Mouse (Mus musculus): ENCODE results near the gene Tns4.
A peak's percentile ranks its signal among the peaks of the same experiment; 100 is the strongest.

Tns4 gene

GRCm38 (mm10) chr11:99118420-99118819 is 29.3 kb upstream of the Tns4 start:
- DNase-seq (ENCODE audit: low spot score) = no peak

GRCm38 (mm10) chr11:99117907-99118306 is 28.8 kb upstream of the Tns4 start:
- no peak for DNase-seq (ENCODE audit: low spot score)

- no peak for DNase-seq (ENCODE audit: low spot score)
Observed at GRCm38 (mm10) chr11:99115940-99116339, 26.8 kb upstream of the Tns4 start.

- no peak for DNase-seq (ENCODE audit: low spot score)
Observed at GRCm38 (mm10) chr11:99113111-99113510, 24.0 kb upstream of the Tns4 start.

GRCm38 (mm10) chr11:99112700-99113099 is 23.6 kb upstream of the Tns4 start:
- no peak for DNase-seq (ENCODE audit: low spot score)

- DNase-seq (ENCODE audit: low spot score) = no peak
Observed at GRCm38 (mm10) chr11:99111631-99112030, 22.5 kb upstream of the Tns4 start.

- no peak for DNase-seq (ENCODE audit: low spot score)
Observed at GRCm38 (mm10) chr11:99111155-99111554, 22.0 kb upstream of the Tns4 start.

GRCm38 (mm10) chr11:99110370-99111110 is 21.4 kb upstream of the Tns4 start:
- no peak for DNase-seq (ENCODE audit: low spot score)

GRCm38 (mm10) chr11:99108296-99108695 is 19.2 kb upstream of the Tns4 start:
- DNase-seq (ENCODE audit: low spot score) = no peak

GRCm38 (mm10) chr11:99105981-99106726 is 17.0 kb upstream of the Tns4 start:
- peak; percentile 66 for DNase-seq (ENCODE audit: low spot score)

GRCm38 (mm10) chr11:99104609-99105410 is 15.7 kb upstream of the Tns4 start:
- no peak for DNase-seq (ENCODE audit: low spot score)

GRCm38 (mm10) chr11:99102575-99103270 is 13.6 kb upstream of the Tns4 start:
- no peak for DNase-seq (ENCODE audit: low spot score)

GRCm38 (mm10) chr11:99101693-99102092 is 12.6 kb upstream of the Tns4 start:
- no peak for DNase-seq (ENCODE audit: low spot score)

- no peak for DNase-seq (ENCODE audit: low spot score)
Observed at GRCm38 (mm10) chr11:99100215-99100614, 11.1 kb upstream of the Tns4 start.

- DNase-seq (ENCODE audit: low spot score) = no peak
Observed at GRCm38 (mm10) chr11:99099516-99099915, 10.4 kb upstream of the Tns4 start.

- DNase-seq (ENCODE audit: low spot score) = no peak
Observed at GRCm38 (mm10) chr11:99098924-99099323, 9.8 kb upstream of the Tns4 start.

GRCm38 (mm10) chr11:99096996-99097774 is 8.1 kb upstream of the Tns4 start:
- DNase-seq (ENCODE audit: low spot score) = no peak

GRCm38 (mm10) chr11:99096417-99096816 is 7.3 kb upstream of the Tns4 start:
- DNase-seq (ENCODE audit: low spot score) = no peak

- no peak for DNase-seq (ENCODE audit: low spot score)
Observed at GRCm38 (mm10) chr11:99095759-99096158, 6.7 kb upstream of the Tns4 start.

GRCm38 (mm10) chr11:99094911-99095676 is 6.0 kb upstream of the Tns4 start:
- no peak for DNase-seq (ENCODE audit: low spot score)
